Mouse (Mus musculus): ENCODE measurements around the gene Negr1. TPM values are rescaled to one million over a fixed set of nuclear protein-coding genes. Genes with fewer than 3 reads are reported as not detected.

Gene Negr1
- polyA plus RNA-seq, 1 experiment from 2014 or later = 5.3 TPM

DNA sequence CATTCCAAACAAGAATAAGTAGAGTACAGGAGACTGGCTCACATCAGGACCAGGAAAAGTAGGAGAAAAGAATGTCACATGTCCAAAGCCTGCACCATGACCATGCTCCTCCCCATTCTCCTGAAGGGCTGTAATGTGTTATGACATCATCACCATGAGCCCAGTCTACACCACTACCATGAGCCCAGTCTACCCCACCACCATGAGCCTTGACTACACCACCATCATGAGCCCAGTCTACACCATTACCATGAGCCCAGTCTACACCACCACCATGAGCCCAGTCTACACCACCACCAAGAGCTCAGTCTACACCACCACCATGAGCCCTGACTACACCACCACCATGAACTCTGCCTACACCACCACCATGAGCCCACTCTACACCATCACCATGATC is 174.7 kb downstream of the Negr1 start:
- H3K36me3 ChIP-seq (ENCODE audit: control insufficient read depth, insufficient read depth, low read length) = no peaks in the 10 kb centered on the region
- no peak overlapping the region for H3K4me2 ChIP-seq (ENCODE audit: low read depth, low read length)
- H3K27ac ChIP-seq (ENCODE audit: low read length) = no peak overlapping the region
- no peak overlapping the region for H3K9ac ChIP-seq (ENCODE audit: low read length)
- H3K27me3 ChIP-seq (ENCODE audit: control insufficient read depth, insufficient read depth, low read length) = no peaks in the 10 kb centered on the region
- no peak overlapping the region for H3K4me3 ChIP-seq (replicated peaks; ENCODE audit: low read length)
- peak; percentile 29; the same call in 1 of the 2 replicates for ATAC-seq (ENCODE audit: insufficient read depth, low FRiP score)
- no peaks in the 10 kb centered on the region for H3K4me1 ChIP-seq (ENCODE audit: control insufficient read depth, insufficient read depth, low read length)
- H3K9me3 ChIP-seq (replicated peaks; ENCODE audit: control insufficient read depth, low read length) = no peaks in the 10 kb centered on the region

DNA sequence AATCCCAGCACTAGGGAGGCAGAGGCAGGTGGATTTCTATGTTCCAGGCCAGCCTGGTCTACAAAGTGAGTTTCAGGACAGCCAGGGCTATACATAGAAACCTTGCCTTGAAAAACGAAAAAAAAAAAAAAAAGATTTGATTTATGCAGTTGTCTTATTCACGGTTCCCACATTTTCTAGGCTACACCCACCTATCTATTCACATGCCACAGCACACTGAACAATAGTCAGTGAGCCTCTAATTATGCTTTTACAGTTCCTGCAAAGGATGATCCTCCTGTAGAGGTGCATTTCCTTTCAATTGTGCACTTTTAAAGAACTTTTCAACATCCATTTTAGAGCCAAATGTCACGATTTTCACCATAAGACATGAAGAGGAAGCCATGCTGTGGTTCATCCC is 177.9 kb downstream of the Negr1 start:
- WGBS = 59% methylated on average over 3 of the region's 3 CpGs
- H3K9me3 ChIP-seq (replicated peaks; ENCODE audit: control insufficient read depth, low read length) = no peaks in the 10 kb centered on the region
- no peak for ATAC-seq (ENCODE audit: insufficient read depth, low FRiP score)
- H3K27ac ChIP-seq (ENCODE audit: low read length) = no peak overlapping the region
- H3K4me3 ChIP-seq (replicated peaks; ENCODE audit: low read length) = no peak overlapping the region
- no peaks in the 10 kb centered on the region for H3K36me3 ChIP-seq (ENCODE audit: control insufficient read depth, insufficient read depth, low read length)
- H3K9ac ChIP-seq (ENCODE audit: low read length) = no peak overlapping the region
- no peak overlapping the region for H3K4me2 ChIP-seq (ENCODE audit: low read depth, low read length)
- H3K4me1 ChIP-seq (ENCODE audit: control insufficient read depth, insufficient read depth, low read length) = no peaks in the 10 kb centered on the region
- H3K27me3 ChIP-seq (ENCODE audit: control insufficient read depth, insufficient read depth, low read length) = no peaks in the 10 kb centered on the region

DNA sequence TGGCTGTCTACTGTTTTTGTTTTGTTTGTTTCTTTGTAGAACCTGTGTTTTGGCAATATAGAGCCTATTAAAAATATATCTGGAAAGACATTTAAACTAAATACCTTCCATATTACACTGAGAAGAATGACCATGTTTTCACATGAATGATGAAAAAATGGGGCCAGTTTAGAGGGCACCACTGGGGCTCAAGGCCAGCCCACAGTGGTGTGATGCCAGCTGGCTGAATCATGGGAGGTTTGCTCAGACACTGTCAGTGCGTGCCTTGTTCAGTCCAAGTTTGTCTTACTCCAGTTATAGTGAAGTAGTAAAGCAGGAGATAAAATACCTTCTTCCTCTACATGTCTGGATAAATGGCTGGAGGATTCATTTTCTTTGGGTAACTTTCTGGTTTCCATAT is 181.7 kb downstream of the Negr1 start:
- Histone ChIP-seq H3K4me3 (replicated peaks; ENCODE audit: low read length) (no peak overlapping the region), H3K27ac (ENCODE audit: low read length) (no peak overlapping the region), H3K4me2 (ENCODE audit: low read depth, low read length) (no peak overlapping the region), H3K27me3 (ENCODE audit: control insufficient read depth, insufficient read depth, low read length) (no peaks in the 10 kb centered on the region), H3K36me3 (ENCODE audit: control insufficient read depth, insufficient read depth, low read length) (no peaks in the 10 kb centered on the region), H3K9me3 (replicated peaks; ENCODE audit: control insufficient read depth, low read length) (no peaks in the 10 kb centered on the region), H3K9ac (ENCODE audit: low read length) (no peak overlapping the region), H3K4me1 (ENCODE audit: control insufficient read depth, insufficient read depth, low read length) (no peaks in the 10 kb centered on the region)
- 71% methylated on average over 1 of the region's 1 CpGs for WGBS
- ATAC-seq (ENCODE audit: insufficient read depth, low FRiP score) = no peak

DNA sequence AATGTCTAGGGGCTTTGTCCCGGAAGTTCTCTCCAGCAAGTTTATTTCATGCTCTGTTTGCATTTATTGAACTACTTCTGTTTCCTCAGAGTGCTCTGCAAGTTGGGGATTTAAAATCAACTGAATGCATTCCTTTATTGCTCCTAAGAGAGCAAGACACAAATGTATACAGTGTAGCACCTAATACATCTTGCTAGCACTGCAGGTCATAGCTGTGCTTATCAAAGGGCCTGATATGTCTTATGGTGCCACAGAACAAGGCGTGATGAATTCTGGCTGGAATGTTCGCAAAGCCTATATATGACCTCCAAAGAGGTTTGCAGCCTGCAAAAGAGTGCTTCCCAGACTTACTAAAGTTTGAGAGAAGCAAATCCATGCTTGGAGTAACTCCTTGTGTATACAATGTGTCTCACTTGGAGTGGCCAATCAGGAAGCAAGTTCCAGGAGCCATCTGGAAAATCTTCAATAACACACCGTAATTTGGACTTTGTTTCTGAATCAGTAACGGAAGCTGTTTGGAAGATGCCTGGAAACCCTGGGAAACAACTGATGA is 183.7 kb downstream of the Negr1 start:
- ATAC-seq (ENCODE audit: insufficient read depth, low FRiP score) = no peak
- Histone ChIP-seq H3K27me3 (ENCODE audit: control insufficient read depth, insufficient read depth, low read length) (no peaks in the 10 kb centered on the region), H3K9me3 (replicated peaks; ENCODE audit: control insufficient read depth, low read length) (no peaks in the 10 kb centered on the region), H3K4me2 (ENCODE audit: low read depth, low read length) (no peak overlapping the region), H3K4me1 (ENCODE audit: control insufficient read depth, insufficient read depth, low read length) (no peaks in the 10 kb centered on the region), H3K27ac (ENCODE audit: low read length) (no peak overlapping the region), H3K36me3 (ENCODE audit: control insufficient read depth, insufficient read depth, low read length) (no peaks in the 10 kb centered on the region), H3K9ac (ENCODE audit: low read length) (no peak overlapping the region), H3K4me3 (replicated peaks; ENCODE audit: low read length) (no peak overlapping the region)
- WGBS = 48% methylated on average over 5 of the region's 5 CpGs

DNA sequence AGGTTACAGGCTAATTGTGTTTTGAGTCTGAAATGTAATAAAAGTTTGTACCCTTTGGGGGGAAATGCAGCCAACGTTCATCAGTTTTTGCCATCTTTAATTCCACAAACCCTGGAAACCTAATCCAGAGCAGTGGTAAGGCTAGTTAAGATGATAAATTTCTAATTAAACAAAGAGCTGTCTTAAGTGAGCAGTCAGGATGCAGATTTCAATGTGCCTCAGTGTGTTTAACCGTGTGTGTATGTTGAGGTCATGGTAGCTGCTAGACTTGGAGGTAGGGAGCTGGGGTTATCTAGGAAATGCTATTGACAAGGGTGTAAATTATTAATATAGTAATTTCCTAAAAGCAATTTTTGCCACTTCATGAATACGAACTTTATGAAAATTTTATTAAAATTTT is 185.9 kb downstream of the Negr1 start:
- no peak for ATAC-seq (ENCODE audit: insufficient read depth, low FRiP score)
- WGBS = 72% methylated on average over 3 of the region's 3 CpGs

DNA sequence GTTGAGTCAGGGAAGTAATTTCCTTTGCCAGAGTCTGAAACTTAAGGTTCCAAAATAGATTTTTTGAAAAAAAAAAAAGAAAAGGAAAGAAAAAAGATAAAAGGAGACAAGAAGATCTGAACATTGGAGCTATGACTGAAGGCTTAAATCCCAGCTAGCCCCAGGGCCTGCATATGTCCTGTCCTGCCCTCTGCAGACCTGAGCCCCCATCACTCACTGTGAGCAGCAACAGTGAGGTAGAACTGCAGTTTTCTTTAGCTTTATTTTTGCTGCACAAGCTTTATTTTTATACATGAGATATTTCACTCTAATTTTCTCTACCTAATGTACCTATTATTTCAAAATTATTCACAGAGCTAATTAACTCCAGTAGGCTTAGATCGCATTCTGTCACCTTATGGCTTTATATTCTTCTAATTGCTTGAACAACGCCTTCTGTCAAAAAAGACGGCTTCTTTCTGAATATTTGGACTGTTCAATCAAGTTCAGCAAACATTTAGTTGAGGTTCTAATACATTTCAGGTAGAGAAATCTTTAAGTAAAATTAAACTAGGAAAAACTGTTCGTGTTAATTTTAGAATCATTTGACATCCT is 192.3 kb downstream of the Negr1 start:
- WGBS = 78% methylated on average over 4 of the region's 4 CpGs
- no peak for ATAC-seq (ENCODE audit: insufficient read depth, low FRiP score)
- no peaks in the 10 kb centered on the region for H3K27me3 ChIP-seq (ENCODE audit: control insufficient read depth, insufficient read depth, low read length)
- no peak overlapping the region for H3K27ac ChIP-seq (ENCODE audit: low read length)
- H3K4me1 ChIP-seq (ENCODE audit: control insufficient read depth, insufficient read depth, low read length) = no peaks in the 10 kb centered on the region
- H3K36me3 ChIP-seq (ENCODE audit: control insufficient read depth, insufficient read depth, low read length) = no peaks in the 10 kb centered on the region
- H3K9me3 ChIP-seq (replicated peaks; ENCODE audit: control insufficient read depth, low read length) = no peaks in the 10 kb centered on the region
- H3K4me2 ChIP-seq (ENCODE audit: low read depth, low read length) = no peak overlapping the region
- no peak overlapping the region for H3K9ac ChIP-seq (ENCODE audit: low read length)
- H3K4me3 ChIP-seq (replicated peaks; ENCODE audit: low read length) = no peak overlapping the region

More for the DNA sequence above, 185.9 kb downstream of the Negr1 start:
- no peak overlapping the region for H3K4me2 ChIP-seq (ENCODE audit: low read depth, low read length)
- H3K36me3 ChIP-seq (ENCODE audit: control insufficient read depth, insufficient read depth, low read length) = no peaks in the 10 kb centered on the region
- H3K4me3 ChIP-seq (replicated peaks; ENCODE audit: low read length) = no peak overlapping the region
- no peak overlapping the region for H3K9ac ChIP-seq (ENCODE audit: low read length)
- H3K27ac ChIP-seq (ENCODE audit: low read length) = no peak overlapping the region
- H3K27me3 ChIP-seq (ENCODE audit: control insufficient read depth, insufficient read depth, low read length) = no peaks in the 10 kb centered on the region
- H3K9me3 ChIP-seq (replicated peaks; ENCODE audit: control insufficient read depth, low read length) = no peaks in the 10 kb centered on the region
- H3K4me1 ChIP-seq (ENCODE audit: control insufficient read depth, insufficient read depth, low read length) = no peaks in the 10 kb centered on the region

DNA sequence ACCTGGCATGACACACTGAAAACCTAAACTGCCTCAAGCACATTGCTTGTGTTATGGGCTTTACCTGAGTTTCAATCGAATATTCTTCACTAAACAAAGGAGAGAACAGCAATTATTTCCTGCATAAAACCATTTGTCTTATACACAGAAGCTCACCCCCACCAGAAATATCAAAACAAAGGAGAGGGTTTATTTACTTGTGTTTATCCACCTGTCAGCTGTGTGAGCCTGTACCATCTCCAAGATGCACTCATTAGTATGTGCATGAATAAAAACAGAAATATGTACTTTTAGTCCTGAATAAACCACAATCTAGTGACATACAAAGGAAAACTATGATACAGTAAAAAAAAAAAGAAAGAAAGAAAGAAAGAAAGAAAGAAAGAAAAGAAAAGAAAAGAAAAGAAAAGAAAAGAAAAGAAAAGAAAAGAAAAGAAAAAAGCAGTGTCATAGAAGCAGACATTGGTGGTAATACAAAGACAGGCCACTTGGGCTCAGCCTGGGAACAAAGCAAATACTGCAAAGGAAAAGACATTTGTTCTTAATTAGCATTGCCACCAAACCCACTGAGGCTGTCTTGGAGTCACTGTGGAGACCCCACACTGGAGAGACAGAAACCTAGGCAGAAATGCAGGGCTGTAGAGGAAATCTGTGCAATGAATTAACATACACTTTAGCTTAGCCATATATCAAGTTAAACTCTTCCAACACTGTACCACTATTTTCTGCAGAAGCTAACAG is 193.4 kb downstream of the Negr1 start:
- 37% methylated on average over 1 of the region's 1 CpGs for WGBS

DNA sequence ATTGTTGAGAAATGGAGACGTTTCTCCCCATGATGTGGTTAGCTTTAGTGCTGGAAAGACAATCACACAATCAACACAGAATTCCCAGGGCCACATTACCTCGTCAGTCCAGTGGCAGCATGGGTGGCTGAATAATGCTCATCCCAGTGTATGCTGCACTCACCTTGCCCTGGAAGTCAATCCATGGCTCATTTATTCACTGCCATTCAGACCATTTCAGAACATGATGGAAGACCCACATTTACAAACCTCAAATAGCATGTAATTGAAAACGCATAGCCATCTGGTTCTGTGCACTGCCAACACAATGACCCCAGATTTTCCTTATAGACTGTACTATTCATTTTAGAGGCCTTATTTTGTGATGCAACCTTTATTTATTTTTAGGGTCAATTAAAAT is 203.4 kb downstream of the Negr1 start:
- Histone ChIP-seq H3K9ac (ENCODE audit: low read length) (no peak overlapping the region), H3K4me2 (ENCODE audit: low read depth, low read length) (no peak overlapping the region), H3K4me3 (replicated peaks; ENCODE audit: low read length) (no peak overlapping the region), H3K9me3 (replicated peaks; ENCODE audit: control insufficient read depth, low read length) (no peaks in the 10 kb centered on the region), H3K27me3 (ENCODE audit: control insufficient read depth, insufficient read depth, low read length) (no peaks in the 10 kb centered on the region), H3K27ac (ENCODE audit: low read length) (no peak overlapping the region), H3K36me3 (ENCODE audit: control insufficient read depth, insufficient read depth, low read length) (no peaks in the 10 kb centered on the region), H3K4me1 (ENCODE audit: control insufficient read depth, insufficient read depth, low read length) (no peaks in the 10 kb centered on the region)
- ATAC-seq (ENCODE audit: insufficient read depth, low FRiP score) = no peak
- WGBS = 68% methylated on average over 3 of the region's 3 CpGs

More for the DNA sequence above, 193.4 kb downstream of the Negr1 start:
- Histone ChIP-seq H3K36me3 (ENCODE audit: control insufficient read depth, insufficient read depth, low read length) (no peaks in the 10 kb centered on the region), H3K9ac (ENCODE audit: low read length) (no peak overlapping the region), H3K27me3 (ENCODE audit: control insufficient read depth, insufficient read depth, low read length) (no peaks in the 10 kb centered on the region), H3K4me2 (ENCODE audit: low read depth, low read length) (no peak overlapping the region), H3K4me1 (ENCODE audit: control insufficient read depth, insufficient read depth, low read length) (no peaks in the 10 kb centered on the region), H3K9me3 (replicated peaks; ENCODE audit: control insufficient read depth, low read length) (no peaks in the 10 kb centered on the region), H3K4me3 (replicated peaks; ENCODE audit: low read length) (no peak overlapping the region), H3K27ac (ENCODE audit: low read length) (no peak overlapping the region)
- ATAC-seq (ENCODE audit: insufficient read depth, low FRiP score) = no peak

DNA sequence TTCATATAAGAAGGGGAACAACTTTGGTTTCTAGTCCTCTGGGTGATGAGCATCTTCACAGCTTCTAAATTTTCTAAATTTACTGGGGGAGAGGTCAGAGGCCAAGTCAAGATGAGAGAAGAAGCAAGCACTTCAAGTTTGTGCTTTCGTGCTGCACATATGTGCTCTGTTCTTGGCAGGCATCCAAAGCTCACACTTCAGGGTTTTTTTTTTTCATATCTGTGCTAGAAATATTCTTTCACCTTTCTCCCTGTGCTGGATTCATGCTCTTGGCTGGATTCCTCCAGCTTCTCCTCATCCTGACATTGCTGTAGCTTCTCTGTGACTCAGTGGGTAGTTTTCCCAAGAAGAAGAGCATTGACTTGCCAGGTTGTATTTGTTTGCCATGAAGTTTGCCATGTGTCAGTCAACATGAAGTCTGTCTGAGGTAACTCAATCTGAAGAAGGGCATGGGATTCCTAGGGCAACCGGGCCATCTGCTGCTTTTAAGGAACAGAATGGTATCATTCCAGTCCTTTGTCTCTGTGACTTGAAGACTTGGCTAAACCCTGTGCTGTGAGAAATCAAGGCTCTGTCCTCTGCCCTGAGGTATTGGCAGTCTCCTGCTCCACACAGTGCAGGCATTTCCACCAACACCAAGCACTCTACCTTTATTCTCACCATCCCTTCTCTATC is 204.7 kb downstream of the Negr1 start:
- H3K27ac ChIP-seq (ENCODE audit: low read length) = no peak overlapping the region
- no peak overlapping the region for H3K4me2 ChIP-seq (ENCODE audit: low read depth, low read length)
- H3K4me1 ChIP-seq (ENCODE audit: control insufficient read depth, insufficient read depth, low read length) = no peaks in the 10 kb centered on the region
- no peaks in the 10 kb centered on the region for H3K9me3 ChIP-seq (replicated peaks; ENCODE audit: control insufficient read depth, low read length)
- no peaks in the 10 kb centered on the region for H3K36me3 ChIP-seq (ENCODE audit: control insufficient read depth, insufficient read depth, low read length)
- WGBS = 54% methylated on average over 2 of the region's 2 CpGs
- H3K4me3 ChIP-seq (replicated peaks; ENCODE audit: low read length) = no peak overlapping the region
- no peak for ATAC-seq (ENCODE audit: insufficient read depth, low FRiP score)
- no peak overlapping the region for H3K9ac ChIP-seq (ENCODE audit: low read length)
- H3K27me3 ChIP-seq (ENCODE audit: control insufficient read depth, insufficient read depth, low read length) = no peaks in the 10 kb centered on the region
